Mouse (Mus musculus) neural tube, embryonic 15.5 days (tissue): Measurements from ENCODE around the gene Ikbke. TPM values are rescaled to one million over a fixed set of nuclear protein-coding genes. Genes with fewer than 3 reads are reported as not detected.

Experiments
- ATAC-seq: fragments of 200-750 bp; cut with Nextera tagmentation; 2 replicates; pipeline ENCODE4 v1.8.0; 2017; ENCODE audit warnings: mild to moderate bottlenecking, moderate TSS enrichment, moderate library complexity; ENCODE audit not compliant: low FRiP score
- H3K27ac ChIP-seq: fragments of 300-500 bp; sonication (generic); replicated peaks from 2 replicates; pipeline ENCODE4 v1.5.1; 2015; ENCODE audit warnings: mild to moderate bottlenecking, inconsistent platforms
- H3K27me3 ChIP-seq: fragments of 300-500 bp; sonication (generic); replicated peaks from 2 replicates; pipeline ENCODE4 v1.6.1; 2015; ENCODE audit warnings: inconsistent platforms
- H3K36me3 ChIP-seq: fragments of 300-500 bp; sonication (generic); 2 replicates; pipeline ENCODE4 v1.6.1; 2015; ENCODE audit warnings: inconsistent platforms
- H3K4me1 ChIP-seq: fragments of 300-500 bp; sonication (generic); 2 replicates; pipeline ENCODE4 v1.6.1; 2015; ENCODE audit warnings: inconsistent platforms
- H3K4me2 ChIP-seq: fragments of 300-500 bp; sonication (generic); 2 replicates; pipeline ENCODE4 v1.6.1; 2015; ENCODE audit warnings: inconsistent platforms, mild to moderate bottlenecking, moderate library complexity
- H3K4me3 ChIP-seq: fragments of 300-500 bp; sonication (generic); replicated peaks from 2 replicates; pipeline ENCODE4 v1.5.1; 2015; ENCODE audit warnings: mild to moderate bottlenecking, inconsistent platforms
- H3K9ac ChIP-seq: fragments of 300-500 bp; sonication (generic); replicated peaks from 2 replicates; pipeline ENCODE4 v1.6.1; 2015; ENCODE audit warnings: mild to moderate bottlenecking, inconsistent platforms
- H3K9me3 ChIP-seq: fragments of 300-500 bp; sonication (generic); replicated peaks from 2 replicates; pipeline ENCODE4 v1.6.1; 2016; ENCODE audit warnings: inconsistent platforms
- WGBS: fragments of 180-500 bp; shearing (Covaris S2); methylation state at CpG from one replicate; pipeline ENCODE4 v1.1.7; 2015; ENCODE audit warnings: mixed read lengths; 5-methylcytosine and 5-hydroxymethylcytosine counted together
- polyA plus RNA-seq: library from polyadenylated mRNA; unstranded; fragments of >200 nt; fragmentation: Nextera tagmentation; extraction: Ambion mirVana; gene quantifications from 2 replicates; pipeline ENCODE4 v1.2.1, GENCODE M21; 2015

Ikbke gene
- polyA plus RNA-seq, 1 experiment from 2014 or later, result 0.88 TPM

DNA sequence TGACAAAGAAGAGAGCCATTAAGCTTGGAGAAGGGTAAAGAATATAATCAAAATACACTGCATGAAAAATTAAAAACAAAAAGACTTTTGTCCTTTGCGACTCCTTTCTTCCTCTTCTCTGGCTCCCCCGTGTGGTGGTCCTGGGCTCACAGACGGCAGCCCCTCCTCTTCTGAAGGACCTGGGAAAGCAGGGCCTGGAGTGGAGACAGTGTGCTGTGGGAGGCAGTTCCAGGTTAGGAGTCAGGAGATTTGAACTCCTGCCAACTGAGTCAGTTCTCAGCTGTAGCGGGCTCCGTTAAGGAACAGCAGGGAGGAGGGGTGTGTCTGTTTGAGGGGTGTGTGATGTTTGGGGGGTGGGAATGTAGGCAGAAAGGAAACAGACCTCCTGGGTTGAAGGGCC is 71.9 kb downstream of the Ikbke start:
- Histone ChIP-seq H3K4me2 (no peak overlapping the region), H3K4me3 (no peak overlapping the region), H3K27ac (no peak overlapping the region), H3K36me3 (no peaks in the 10 kb centered on the region), H3K9ac (no peak overlapping the region), H3K4me1 (no peaks in the 10 kb centered on the region), H3K27me3 (no peaks in the 10 kb centered on the region; the same call in 1 of the 2 replicates), H3K9me3 (no peaks in the 10 kb centered on the region)
- 3% methylated on average over 5 of the region's 5 CpGs for WGBS
- peak; percentile 56; the same call in 1 of the 2 replicates for ATAC-seq

DNA sequence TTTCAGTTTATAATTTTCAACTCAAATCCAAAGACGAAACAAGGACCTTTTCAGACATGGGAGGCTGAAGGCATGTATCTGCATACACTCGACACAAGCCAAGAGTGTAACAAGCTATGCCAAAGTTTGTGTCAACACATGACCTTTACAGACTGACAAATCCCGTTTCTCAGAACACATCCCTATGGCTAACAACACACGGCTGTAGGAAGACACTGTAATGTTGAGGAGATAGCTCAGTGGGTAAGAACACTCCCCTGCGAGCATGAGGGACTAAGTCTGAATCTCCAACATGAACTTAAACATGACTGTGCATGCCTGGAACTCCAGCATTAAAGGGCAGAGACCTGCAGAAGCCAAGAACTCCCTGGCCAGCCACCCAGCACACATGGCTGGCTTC is 73.1 kb downstream of the Ikbke start:
- Histone ChIP-seq H3K4me1 (no peaks in the 10 kb centered on the region), H3K27ac (no peak overlapping the region), H3K9ac (no peak overlapping the region), H3K36me3 (no peaks in the 10 kb centered on the region), H3K27me3 (no peaks in the 10 kb centered on the region; the same call in 1 of the 2 replicates), H3K9me3 (no peaks in the 10 kb centered on the region), H3K4me3 (no peak overlapping the region), H3K4me2 (no peak overlapping the region)
- ATAC-seq, result no peak
- 85% methylated on average over 5 of the region's 5 CpGs for WGBS

DNA sequence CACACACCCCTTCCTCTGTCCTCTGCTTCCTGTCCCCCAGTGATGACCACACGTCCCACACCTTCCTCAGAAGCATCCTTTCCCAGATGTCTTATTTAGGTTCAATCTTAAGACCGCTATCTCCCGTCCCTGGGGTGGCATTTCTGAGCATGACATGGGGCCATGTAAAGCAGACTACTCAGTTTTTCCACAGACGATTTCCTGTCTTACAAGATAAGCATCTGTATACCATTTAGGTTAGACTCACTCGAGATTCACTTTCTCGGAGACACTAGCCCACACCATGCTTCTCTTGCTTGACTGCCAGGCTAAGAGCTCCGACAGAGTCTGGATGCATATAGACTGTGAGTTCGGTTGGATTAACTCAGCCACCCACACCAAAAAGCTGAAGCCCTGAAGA is 74.9 kb downstream of the Ikbke start:
- ATAC-seq, result no peak
- 81% methylated on average over 8 of the region's 8 CpGs for whole genome bisulfite sequencing

More for the DNA sequence above, 74.9 kb downstream of the Ikbke start:
- H3K27ac ChIP-seq, result no peak overlapping the region
- H3K4me2 ChIP-seq, result no peak overlapping the region
- no peak overlapping the region for H3K4me3 ChIP-seq
- no peaks in the 10 kb centered on the region for H3K36me3 ChIP-seq
- H3K4me1 ChIP-seq, result 0 out of 2 replicates have a peak, but pooled peaks cover 4% of the 10 kb centered on the region
- H3K27me3 ChIP-seq, result no peaks in the 10 kb centered on the region; the same call in 1 of the 2 replicates
- H3K9ac ChIP-seq, result no peak overlapping the region
- H3K9me3 ChIP-seq, result no peaks in the 10 kb centered on the region

Other genes with a start within 250 kb of the Ikbke start
- 15.0 and 19.9 TPM in 2 replicates for gene Mapkapk2, start 181.8 kb downstream of the Ikbke start, polyA plus RNA-seq
- 10.3 and 14.0 TPM in 2 replicates for gene Dyrk3, start 141.3 kb downstream of the Ikbke start, polyA plus RNA-seq
- 51.5 and 53.7 TPM in 2 replicates for gene Eif2d, start 126.4 kb downstream of the Ikbke start, polyA plus RNA-seq
- 5.6 and 15.8 TPM in 2 replicates for gene Rassf5, start 34.3 kb downstream of the Ikbke start, polyA plus RNA-seq
- 23.2 and 27.2 TPM in 2 replicates for gene Srgap2, start 247.7 kb upstream of the Ikbke start, polyA plus RNA-seq
- 1.2 and 1.8 TPM in 2 replicates for gene Fam72a, start 248.3 kb upstream of the Ikbke start, polyA plus RNA-seq